Mouse (Mus musculus): ENCODE measurements around the gene Cplx1.
"Not testable (repeated sequence)": the region's sequence is repeated elsewhere in the genome, so short reads cannot be mapped to it uniquely, and the experiment has no call there.

Cplx1 gene

GRCm38 (mm10) chr5:108515581-108516361 is 34.1 kb downstream of the Cplx1 start:
- DNase-seq (ENCODE audit: low read depth): no peak

DNA sequence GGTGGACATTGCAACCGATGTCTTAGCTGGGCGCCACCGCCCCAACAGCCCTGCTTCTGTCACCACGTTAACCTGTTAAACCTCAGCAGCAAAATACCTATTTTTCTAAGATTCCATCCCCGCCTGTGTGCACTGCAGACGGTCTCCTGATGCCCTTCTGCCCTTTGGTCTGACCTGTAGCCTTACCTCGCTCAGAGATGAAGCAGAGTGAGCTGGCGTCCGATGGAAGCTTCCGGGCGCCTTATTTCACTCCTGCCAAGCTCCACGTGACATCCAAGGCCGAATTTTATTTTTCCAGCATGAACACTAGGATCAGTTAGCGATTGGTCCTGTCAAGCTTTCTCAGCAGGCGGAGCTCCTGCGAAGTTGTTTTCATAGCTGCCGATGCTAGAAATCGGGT is 47.5 kb downstream of the Cplx1 start:
- DNase-seq (ENCODE audit: low read depth): no peak

GRCm38 (mm10) chr5:108501573-108501972 is 48.3 kb downstream of the Cplx1 start:
- DNase-seq (ENCODE audit: low read depth): no peak

GRCm38 (mm10) chr5:108486148-108486547 is 63.7 kb downstream of the Cplx1 start:
- not testable (repeated sequence) for DNase-seq (ENCODE audit: low read depth)

- no peak for DNase-seq (ENCODE audit: low read depth)
These were observed 64.6 kb downstream of the Cplx1 start for GRCm38 (mm10) chr5:108485239-108485638.

DNA sequence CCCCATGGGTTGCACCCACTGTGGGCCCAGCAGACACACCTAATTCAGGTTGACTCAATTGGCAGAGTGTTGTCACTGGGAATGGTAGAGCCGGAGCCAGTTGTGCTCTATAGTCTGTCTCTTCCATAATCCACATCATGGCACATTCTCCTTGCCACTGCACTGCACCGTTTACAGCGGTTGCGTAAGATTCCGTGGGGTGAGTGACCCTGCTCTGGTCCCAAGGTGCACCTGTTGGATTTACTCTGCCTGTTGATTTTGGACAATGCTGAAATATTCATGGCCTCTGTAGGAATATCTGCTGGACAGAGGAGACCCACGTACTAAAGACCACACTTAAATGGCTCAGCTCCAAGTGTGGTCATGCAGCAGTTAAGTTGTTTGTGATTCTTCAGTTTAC is 66.8 kb downstream of the Cplx1 start:
- no peak for DNase-seq (ENCODE audit: low read depth)

DNA sequence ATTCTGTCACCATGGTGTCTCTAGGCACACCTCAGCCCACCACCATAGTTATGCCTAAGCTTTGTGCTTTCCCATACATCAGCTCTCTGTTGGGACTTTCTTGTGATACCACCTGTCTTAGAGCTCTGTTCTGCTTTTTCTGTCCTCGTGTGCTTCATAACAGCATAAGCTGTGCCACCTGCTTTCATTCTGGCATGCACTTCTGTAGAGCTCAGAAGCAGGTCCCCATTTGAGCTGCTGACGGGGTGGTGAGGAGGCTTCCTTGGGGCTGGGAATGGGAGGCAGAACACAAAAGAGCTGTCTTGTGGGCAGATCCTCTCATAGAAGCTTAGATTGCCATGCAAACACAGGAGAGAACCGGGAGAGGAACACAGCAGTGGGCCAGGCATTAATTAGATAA is 73.8 kb downstream of the Cplx1 start:
- DNase-seq (ENCODE audit: low read depth): no peak

DNA sequence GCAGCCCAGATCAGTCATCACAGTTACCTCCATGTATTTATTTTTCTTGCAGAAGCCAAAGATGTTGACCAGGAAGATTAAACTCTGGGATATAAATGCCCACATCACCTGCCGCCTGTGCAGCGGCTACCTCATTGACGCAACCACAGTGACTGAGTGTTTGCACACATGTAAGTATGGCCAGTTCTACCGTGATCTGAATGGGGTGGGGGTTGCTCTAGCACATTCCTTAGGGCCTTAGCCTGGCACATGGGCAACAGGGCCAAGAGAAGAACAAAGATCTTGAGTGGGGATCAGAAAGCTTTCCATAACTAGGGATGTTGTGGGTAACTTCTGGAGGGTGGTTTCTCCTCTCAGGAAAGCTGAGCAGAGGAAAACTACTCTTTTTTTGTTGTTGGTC is 76.1 kb downstream of the Cplx1 start:
- DNase-seq (ENCODE audit: low read depth): no peak

DNA sequence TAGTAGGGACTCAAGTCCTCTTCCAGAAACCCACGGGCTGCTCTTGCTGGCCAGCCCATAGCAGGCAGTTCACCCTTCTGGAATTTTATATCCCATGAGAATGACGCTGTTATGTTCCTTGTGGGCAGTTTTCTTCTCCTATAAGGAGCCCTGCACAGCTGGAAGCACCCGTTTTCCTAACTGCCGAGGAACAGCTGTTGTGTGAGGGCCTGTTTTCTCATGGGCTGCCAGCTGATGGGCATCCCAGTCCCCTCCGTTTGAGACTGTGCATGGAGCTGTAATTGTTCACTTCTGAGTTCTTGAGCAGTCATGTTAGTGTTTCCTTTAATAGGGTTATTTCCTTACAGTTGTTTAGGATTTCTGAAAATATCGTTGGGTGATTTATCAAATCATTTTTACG is 80.2 kb downstream of the Cplx1 start:
- DNase-seq (ENCODE audit: low read depth): no peak

Measured in fibroblast of lung, adult 2 months (primary cell).